Mouse (Mus musculus) frontal cortex, postnatal 10 days (tissue): ENCODE data around the gene Arr3.

ENCODE experiments used
- DNase-seq, 2 experiments: peaks; one replicate each; pipeline ENCODE4 v3.0.0; 2022; ENCODE audit warnings: low spot score in 2 of 2, mixed read lengths in 1 of 2

Arr3 gene

GRCm38 (mm10) chrX:100605314-100605713 lies at the start of gene Arr3:
TSS of gene Arr3 (plus strand) at chrX:100605497.
- no peak for DNase-seq

GRCm38 (mm10) chrX:100556026-100556425 lies 49.3 kb upstream of the Arr3 start:
- no peak for DNase-seq

- no peak for DNase-seq
These were observed 39.6 kb upstream of the Arr3 start for GRCm38 (mm10) chrX:100565696-100566095.

- DNase-seq = no peak
These were observed 33.3 kb upstream of the Arr3 start, which contains the start of gene Awat1 for GRCm38 (mm10) chrX:100571951-100572350. TSS of gene Awat1 (plus strand) at chrX:100572251.

- DNase-seq = no peak
These were observed 10.5 kb upstream of the Arr3 start, which contains the start of gene P2ry4 for GRCm38 (mm10) chrX:100594791-100595190. TSS of gene P2ry4 (minus strand) at chrX:100594869.

DNA sequence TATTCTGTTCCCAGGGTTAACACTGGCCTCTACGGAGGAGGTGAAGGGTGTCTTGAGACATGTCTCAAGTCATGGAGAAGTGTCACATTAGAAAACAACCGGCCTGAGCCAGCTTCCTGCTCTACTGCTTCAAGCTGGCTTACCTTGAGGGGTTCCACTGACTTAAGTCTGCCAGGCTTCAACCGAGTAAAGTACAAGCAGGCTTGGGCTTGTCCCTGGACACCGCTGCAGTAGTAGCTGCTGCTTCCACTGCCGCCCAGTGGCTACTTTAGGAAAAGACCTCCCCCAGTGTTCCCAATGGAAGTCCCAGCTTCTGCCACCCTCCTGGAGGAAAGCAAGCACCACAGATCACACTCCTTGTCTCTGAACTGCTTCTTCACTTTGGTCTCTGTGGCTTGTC lies 7.9 kb upstream of the Arr3 start:
- peak; percentile 8 to 28 for DNase-seq

GRCm38 (mm10) chrX:100599755-100600154 lies 5.5 kb upstream of the Arr3 start:
- no peak for DNase-seq

- no peak for DNase-seq
These were observed 13.2 kb downstream of the Arr3 start for GRCm38 (mm10) chrX:100618488-100618887.

- no peak for DNase-seq
These were observed 16.1 kb downstream of the Arr3 start for GRCm38 (mm10) chrX:100621366-100621765.

DNA sequence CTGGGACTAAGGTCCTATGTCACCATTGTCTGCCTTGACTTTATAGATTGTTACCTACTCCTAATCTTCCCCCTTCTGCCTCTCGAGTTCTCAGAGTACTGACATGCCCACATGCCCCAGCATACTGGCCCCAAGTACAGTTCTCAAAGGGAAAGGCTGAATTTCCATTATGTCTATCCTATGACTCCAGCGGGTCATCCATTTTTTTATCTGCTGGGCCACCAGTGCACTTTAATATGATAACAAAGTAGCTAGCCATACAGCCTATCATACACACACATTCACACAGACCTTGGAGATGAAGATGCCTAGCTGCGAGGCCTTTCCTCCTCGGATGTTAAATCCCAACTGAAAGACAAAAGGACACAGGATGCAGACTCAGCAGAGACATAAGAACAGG lies 18.9 kb downstream of the Arr3 start:
- DNase-seq = no peak

GRCm38 (mm10) chrX:100625146-100625545 lies 19.8 kb downstream of the Arr3 start:
- no peak for DNase-seq

GRCm38 (mm10) chrX:100625546-100625801 lies 20.2 kb downstream of the Arr3 start, which contains the start of gene Kif4:
TSS of gene Kif4 (plus strand) at chrX:100625737.
- DNase-seq = no peak

GRCm38 (mm10) chrX:100625802-100626793 lies 20.8 kb downstream of the Arr3 start, which contains the start of gene Pdzd11:
TSS of gene Pdzd11 (minus strand) at chrX:100626568.
- DNase-seq = peak; percentile 85 to 86

DNA sequence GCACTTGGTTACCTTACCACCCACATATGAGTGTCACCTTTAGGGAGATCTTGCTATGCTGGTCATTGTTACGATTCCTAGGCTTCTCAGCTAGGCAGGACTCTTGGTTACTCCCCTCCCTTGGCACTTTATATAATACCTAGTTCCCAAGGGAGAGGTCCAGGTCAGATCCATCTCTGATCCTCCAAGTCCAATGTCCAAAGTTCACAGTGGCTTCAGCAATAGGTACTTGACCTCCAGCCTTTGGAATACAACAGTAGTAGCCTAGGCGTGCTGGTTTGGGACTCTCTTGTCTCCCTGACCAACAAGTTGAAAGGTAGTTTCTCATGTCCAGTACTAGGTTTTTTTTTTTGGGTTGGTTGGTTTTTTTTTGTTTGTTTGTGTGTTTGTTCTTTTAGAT lies 23.8 kb downstream of the Arr3 start:
- no peak for DNase-seq

GRCm38 (mm10) chrX:100638477-100638876 lies 33.2 kb downstream of the Arr3 start:
- no peak for DNase-seq

DNA sequence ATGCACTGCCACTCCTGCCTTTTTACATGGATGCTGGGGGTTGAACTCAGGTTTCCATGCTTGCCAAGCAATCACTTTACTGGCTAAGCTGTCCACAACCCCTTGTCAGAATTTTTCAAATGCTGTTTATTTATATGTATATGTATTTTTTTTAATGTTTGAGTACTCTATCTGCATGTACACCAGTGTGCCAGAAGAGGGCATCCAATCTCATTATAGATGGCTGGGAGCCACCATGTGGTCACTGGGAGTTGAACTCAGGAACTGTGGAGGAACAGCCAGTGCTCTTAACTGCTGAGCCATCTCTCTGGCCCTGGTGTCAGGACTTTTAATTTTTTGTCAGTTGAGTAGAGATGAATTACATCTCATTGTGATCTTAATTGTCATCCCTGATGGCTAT lies 47.6 kb downstream of the Arr3 start:
- no peak for DNase-seq

GRCm38 (mm10) chrX:100664825-100665224 lies 59.5 kb downstream of the Arr3 start:
- DNase-seq = no peak
